Mouse (Mus musculus) heart, embryonic 13.5 days (tissue): ENCODE measurements around the gene Cask. TPM values are rescaled to one million over a fixed set of nuclear protein-coding genes. Genes with fewer than 3 reads are reported as not detected.

Experiments
- ATAC-seq: fragments of 200-750 bp; cut with Nextera tagmentation; 2 replicates; pipeline ENCODE4 v1.8.0; 2017; ENCODE audit warnings: moderate TSS enrichment; ENCODE audit not compliant: insufficient number of reproducible peaks, low FRiP score, low TSS enrichment; ENCODE audit errors: extremely low read depth
- H3K27ac ChIP-seq: fragments of 300-500 bp; sonication (generic); replicated peaks from 2 replicates; pipeline ENCODE4 v1.5.1; 2015; ENCODE audit warnings: moderate library complexity, mild to moderate bottlenecking, inconsistent platforms
- H3K27me3 ChIP-seq: fragments of 300-500 bp; sonication (generic); replicated peaks from 2 replicates; pipeline ENCODE4 v1.6.1; 2015; ENCODE audit warnings: mild to moderate bottlenecking, inconsistent platforms
- H3K36me3 ChIP-seq: fragments of 300-500 bp; sonication (generic); 2 replicates; pipeline ENCODE4 v1.6.1; 2015; ENCODE audit warnings: mild to moderate bottlenecking, inconsistent platforms
- H3K4me1 ChIP-seq: fragments of 300-500 bp; sonication (generic); 2 replicates; pipeline ENCODE4 v1.6.1; 2015; ENCODE audit warnings: inconsistent platforms
- H3K4me2 ChIP-seq: fragments of 300-500 bp; sonication (generic); 2 replicates; pipeline ENCODE4 v1.6.1; 2015; ENCODE audit warnings: inconsistent platforms, mild to moderate bottlenecking, moderate library complexity
- H3K4me3 ChIP-seq: fragments of 300-500 bp; sonication (generic); 2 replicates; pipeline ENCODE4 v1.5.1; 2015; ENCODE audit warnings: moderate library complexity, mild to moderate bottlenecking, inconsistent platforms
- H3K9ac ChIP-seq: fragments of 300-500 bp; sonication (generic); 2 replicates; pipeline ENCODE4 v1.6.1; 2015; ENCODE audit warnings: inconsistent platforms, mild to moderate bottlenecking, moderate library complexity
- H3K9me3 ChIP-seq: fragments of 300-500 bp; sonication (generic); 2 replicates; pipeline ENCODE4 v1.6.1; 2016; ENCODE audit warnings: inconsistent platforms
- WGBS: fragments of 180-500 bp; shearing (Covaris S2); methylation state at CpG from one replicate; pipeline ENCODE4 v1.1.7; 2015; ENCODE audit warnings: mixed read lengths; 5-methylcytosine and 5-hydroxymethylcytosine counted together
- microRNA-seq: library from miRNA; unstranded; fragments of <30 nt; microRNA quantifications from one replicate; pipeline ENCODE4, GENCODE M21; 2016
- polyA plus RNA-seq: library from polyadenylated mRNA; unstranded; fragments of >200 nt; fragmentation: Nextera tagmentation; extraction: Ambion mirVana; gene quantifications from 2 replicates; pipeline ENCODE4 v1.2.1, GENCODE M21; 2015

Cask gene
- polyA plus RNA-seq, 1 experiment from 2014 or later = 6.1 TPM

DNA sequence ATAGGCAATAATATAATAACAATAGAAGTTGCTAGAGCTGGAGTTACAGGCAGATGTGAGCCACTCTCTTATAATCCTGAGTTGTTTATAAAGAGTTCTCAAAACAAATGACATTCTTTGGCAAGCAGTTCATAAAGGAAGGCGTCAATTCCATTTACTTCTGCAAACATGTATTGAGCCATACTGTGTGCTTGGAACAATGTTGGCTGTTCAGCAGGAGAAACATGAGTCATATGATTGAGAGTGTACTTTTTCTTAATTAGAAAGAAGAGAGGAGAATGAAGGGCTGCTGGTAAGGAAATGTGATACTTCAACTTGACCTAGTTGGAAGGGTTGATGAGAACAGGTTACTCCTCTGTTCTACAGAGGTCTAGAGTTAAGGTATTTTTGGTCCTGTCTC, 368.6 kb downstream of the Cask start:
- H3K4me1 ChIP-seq = no peaks in the 10 kb centered on the region
- WGBS = 64% methylated on average over 1 of the region's 1 CpGs
- no peak overlapping the region for H3K27ac ChIP-seq
- H3K9me3 ChIP-seq = peaks cover 8% of the 10 kb centered on the region; the same call in 1 of the 2 replicates
- H3K4me2 ChIP-seq = no peak overlapping the region
- H3K4me3 ChIP-seq = no peak overlapping the region
- ATAC-seq = no peak
- no peaks in the 10 kb centered on the region for H3K36me3 ChIP-seq
- peaks cover 47% of the 10 kb centered on the region for H3K27me3 ChIP-seq
- H3K9ac ChIP-seq = no peak overlapping the region

DNA sequence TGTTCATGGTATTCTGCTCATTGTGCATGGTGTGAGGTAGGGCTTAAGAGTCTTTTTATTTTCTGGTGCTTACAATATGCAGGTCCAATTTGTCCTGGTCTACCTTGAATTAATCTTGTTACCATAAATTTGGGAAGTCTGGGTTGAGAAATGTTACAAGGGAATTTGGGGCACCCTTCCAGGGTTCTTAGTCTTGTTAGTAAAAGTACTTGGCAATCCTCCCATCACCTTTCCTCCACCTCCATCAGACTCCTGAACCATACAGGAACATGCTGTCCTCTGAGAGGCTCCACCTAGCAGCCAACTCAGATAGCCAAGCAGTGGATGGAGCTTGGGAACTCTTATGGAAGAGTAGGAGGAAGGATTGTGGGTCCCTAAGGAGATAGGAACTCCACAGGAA, 371.6 kb downstream of the Cask start:
- Histone ChIP-seq H3K27ac (no peak overlapping the region), H3K9ac (no peak overlapping the region), H3K27me3 (peaks cover 38% of the 10 kb centered on the region), H3K4me2 (no peak overlapping the region), H3K4me1 (no peaks in the 10 kb centered on the region), H3K4me3 (no peak overlapping the region), H3K36me3 (no peaks in the 10 kb centered on the region), H3K9me3 (no peaks in the 10 kb centered on the region)
- no peak for ATAC-seq

DNA sequence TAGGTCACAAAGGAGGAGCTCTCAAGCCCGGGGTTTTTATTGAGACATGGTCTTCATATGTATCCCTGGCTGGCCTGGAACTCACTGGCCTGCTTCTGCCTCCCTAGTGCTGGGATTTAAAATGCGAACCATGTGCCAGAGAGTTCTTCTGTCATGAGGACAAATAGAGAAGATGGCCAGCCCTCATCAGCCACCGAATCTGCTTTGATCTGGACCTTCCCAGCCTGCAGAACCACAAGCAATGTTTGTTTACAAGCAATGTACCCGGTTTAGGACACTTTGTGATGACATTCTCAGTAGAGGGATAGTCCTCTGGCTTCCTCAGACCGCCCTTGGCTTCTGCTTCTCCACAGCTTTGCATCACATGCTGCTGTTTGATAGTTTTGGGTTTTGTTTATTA, 372.9 kb downstream of the Cask start:
- H3K36me3 ChIP-seq = no peaks in the 10 kb centered on the region
- H3K27me3 ChIP-seq = peaks cover 45% of the 10 kb centered on the region
- 61% methylated on average over 5 of the region's 5 CpGs for WGBS
- H3K27ac ChIP-seq = no peak overlapping the region
- no peak for ATAC-seq
- no peak overlapping the region for H3K4me3 ChIP-seq
- no peak overlapping the region for H3K9ac ChIP-seq
- no peak overlapping the region for H3K4me2 ChIP-seq
- no peaks in the 10 kb centered on the region for H3K4me1 ChIP-seq
- no peaks in the 10 kb centered on the region for H3K9me3 ChIP-seq

DNA sequence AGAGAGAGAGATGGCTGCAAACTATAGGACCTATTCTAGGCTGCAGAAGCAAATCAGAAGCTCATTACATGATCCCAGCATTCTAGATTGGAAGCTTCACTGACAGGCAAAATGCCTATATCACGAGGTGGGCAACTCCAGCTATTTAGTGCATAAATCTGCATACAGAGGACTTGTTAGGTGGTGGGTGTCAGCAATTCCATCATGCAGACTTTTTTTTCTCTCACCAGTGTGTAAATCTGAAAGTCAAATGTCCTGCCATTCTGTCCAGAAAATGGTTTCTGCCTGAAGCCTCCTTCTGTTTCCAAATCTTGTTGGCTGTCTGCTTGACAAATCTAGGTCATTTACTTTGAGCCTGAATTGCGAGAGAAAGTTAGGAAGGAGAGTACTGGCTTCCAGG, 373.6 kb downstream of the Cask start:
- Histone ChIP-seq H3K27ac (no peak overlapping the region), H3K4me3 (no peak overlapping the region), H3K36me3 (no peaks in the 10 kb centered on the region), H3K9me3 (no peaks in the 10 kb centered on the region), H3K9ac (no peak overlapping the region), H3K4me1 (no peaks in the 10 kb centered on the region), H3K27me3 (peaks cover 42% of the 10 kb centered on the region), H3K4me2 (no peak overlapping the region)
- 69% methylated on average over 2 of the region's 2 CpGs for WGBS
- no peak for ATAC-seq

DNA sequence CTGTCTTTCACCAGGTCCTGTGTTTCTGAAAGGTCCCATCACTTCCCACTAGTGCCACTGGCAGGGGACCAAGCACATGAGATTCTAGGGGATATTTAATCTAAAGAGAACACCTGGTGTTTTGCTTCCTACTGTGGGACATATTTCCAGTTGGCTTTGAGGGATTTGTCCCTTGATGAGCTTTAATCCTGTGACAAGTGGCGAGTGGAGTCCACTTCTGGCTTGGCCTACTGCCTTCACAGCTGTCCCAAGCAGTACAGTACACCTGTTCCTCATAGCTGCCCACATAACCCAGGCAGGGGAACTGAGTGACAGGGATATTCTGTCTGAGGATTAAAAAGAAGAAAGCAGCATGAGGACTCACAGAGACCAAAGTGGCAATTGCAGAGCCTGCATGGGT, 375.8 kb downstream of the Cask start:
- Histone ChIP-seq H3K36me3 (no peaks in the 10 kb centered on the region), H3K4me3 (no peak overlapping the region), H3K27ac (no peak overlapping the region), H3K9ac (no peak overlapping the region), H3K4me2 (no peak overlapping the region), H3K9me3 (no peaks in the 10 kb centered on the region), H3K4me1 (no peaks in the 10 kb centered on the region), H3K27me3 (peaks cover 57% of the 10 kb centered on the region)
- WGBS = 59% methylated on average over 1 of the region's 1 CpGs
- ATAC-seq = no peak

DNA sequence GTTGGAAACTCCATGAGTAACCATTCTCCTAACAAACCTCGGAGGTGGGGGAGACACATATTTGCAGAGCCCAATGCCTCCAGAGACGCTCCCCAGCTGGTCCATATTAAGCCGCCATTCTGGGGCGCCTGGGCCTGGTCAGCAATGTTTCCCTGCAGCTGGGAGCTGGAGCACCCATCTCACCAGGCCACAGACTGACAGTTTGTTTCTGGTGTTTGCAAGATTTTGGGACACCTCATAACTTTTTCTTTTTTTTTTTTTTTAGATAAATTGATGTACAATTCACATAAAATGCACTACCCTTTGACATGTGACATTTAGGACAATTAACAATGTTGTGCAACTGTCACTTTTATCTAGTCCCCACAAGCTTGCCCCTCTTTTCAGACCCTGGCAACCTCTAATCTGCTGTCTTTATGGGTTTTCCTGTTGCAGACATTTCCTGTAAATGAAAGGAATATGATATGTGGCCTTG, 378.4 kb downstream of the Cask start:
- Histone ChIP-seq H3K9me3 (no peaks in the 10 kb centered on the region), H3K27ac (no peak overlapping the region), H3K4me1 (0 out of 2 replicates have a peak, but pooled peaks cover 5% of the 10 kb centered on the region), H3K36me3 (no peaks in the 10 kb centered on the region), H3K4me3 (no peak overlapping the region), H3K4me2 (no peak overlapping the region), H3K27me3 (peaks cover 44% of the 10 kb centered on the region), H3K9ac (no peak overlapping the region)
- no peak for ATAC-seq
- 78% methylated on average over 4 of the region's 4 CpGs for WGBS

DNA sequence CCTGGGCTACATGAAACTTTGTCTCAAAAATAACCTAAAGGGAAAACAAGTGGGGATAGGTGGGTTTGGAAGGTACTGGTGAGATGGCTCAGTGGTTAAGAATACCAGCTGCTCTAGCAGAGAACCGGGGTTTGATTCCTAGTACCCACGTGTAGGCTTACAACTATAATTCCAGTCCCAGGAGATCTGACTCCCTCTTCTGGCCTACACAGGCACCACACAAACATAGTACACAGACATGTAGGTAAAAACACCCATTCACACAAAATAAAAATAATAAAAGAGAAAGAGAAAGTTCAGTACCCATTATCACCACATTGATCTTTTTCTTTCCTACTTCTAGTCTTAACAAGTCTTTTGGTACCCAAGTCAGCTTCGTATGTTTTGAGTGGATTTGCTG, 379.2 kb downstream of the Cask start:
- no peak overlapping the region for H3K4me3 ChIP-seq
- no peaks in the 10 kb centered on the region for H3K9me3 ChIP-seq
- no peak for ATAC-seq
- no peaks in the 10 kb centered on the region for H3K36me3 ChIP-seq
- 0 out of 2 replicates have a peak, but pooled peaks cover 5% of the 10 kb centered on the region for H3K4me1 ChIP-seq
- H3K27ac ChIP-seq = no peak overlapping the region
- peaks cover 44% of the 10 kb centered on the region for H3K27me3 ChIP-seq
- no peak overlapping the region for H3K9ac ChIP-seq
- no peak overlapping the region for H3K4me2 ChIP-seq
- 78% methylated on average over 3 of the region's 3 CpGs for WGBS

DNA sequence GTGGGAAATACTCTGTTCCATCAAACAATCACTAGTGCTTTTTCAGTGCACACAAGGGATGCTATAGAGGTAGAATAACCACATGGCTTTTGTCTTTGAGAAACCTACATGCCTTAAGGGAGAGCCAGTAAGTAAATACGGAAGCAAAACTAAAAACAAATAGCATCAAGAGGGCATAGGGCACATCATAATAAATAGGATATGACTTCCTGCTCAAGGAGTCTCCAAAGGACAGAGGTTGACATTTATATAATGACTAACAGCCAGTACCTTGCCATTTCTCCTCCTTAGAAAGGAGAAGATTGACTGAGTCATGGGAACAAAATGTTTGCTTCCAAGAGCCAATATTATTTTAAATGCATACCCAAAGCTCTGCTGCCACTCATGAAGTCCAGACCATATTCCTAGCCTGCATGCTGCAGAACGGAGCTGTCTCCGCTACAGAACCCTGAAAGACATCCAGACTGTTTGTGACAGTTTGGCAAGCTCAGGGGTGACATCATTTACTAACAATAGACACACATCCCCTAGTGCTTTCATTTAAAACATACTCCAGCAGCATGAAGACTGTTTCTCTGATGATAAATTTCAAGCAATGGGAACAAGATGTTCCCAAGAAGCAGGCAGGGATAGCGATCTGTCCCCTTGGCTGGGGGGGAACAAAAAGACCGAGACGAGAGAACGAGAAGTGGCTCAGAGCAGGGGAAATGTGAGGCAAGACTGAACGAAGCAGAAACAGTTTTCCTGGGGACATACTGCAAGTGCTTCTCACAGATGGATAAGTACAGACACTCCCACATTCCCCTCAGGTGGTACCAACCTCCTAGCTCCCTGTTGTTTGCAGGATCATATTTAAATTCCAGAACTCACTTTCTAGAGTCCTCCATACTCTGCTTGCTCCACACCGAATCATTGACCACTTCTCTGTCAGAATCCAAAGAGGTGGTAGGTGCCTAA, 381.7 kb downstream of the Cask start:
- ATAC-seq = no peak
- H3K27ac ChIP-seq = peak overlapping the region; percentile 78
- H3K36me3 ChIP-seq = no peaks in the 10 kb centered on the region
- H3K4me1 ChIP-seq = 0 out of 2 replicates have a peak, but pooled peaks cover 5% of the 10 kb centered on the region
- H3K9ac ChIP-seq = peak overlapping the region; percentile 67; the same call in 1 of the 2 replicates
- H3K27me3 ChIP-seq = peaks cover 30% of the 10 kb centered on the region
- no peaks in the 10 kb centered on the region for H3K9me3 ChIP-seq
- H3K4me2 ChIP-seq = peak overlapping the region; percentile 58
- peak overlapping the region; percentile 26 for H3K4me3 ChIP-seq
- WGBS = 37% methylated on average over 9 of the region's 9 CpGs

DNA sequence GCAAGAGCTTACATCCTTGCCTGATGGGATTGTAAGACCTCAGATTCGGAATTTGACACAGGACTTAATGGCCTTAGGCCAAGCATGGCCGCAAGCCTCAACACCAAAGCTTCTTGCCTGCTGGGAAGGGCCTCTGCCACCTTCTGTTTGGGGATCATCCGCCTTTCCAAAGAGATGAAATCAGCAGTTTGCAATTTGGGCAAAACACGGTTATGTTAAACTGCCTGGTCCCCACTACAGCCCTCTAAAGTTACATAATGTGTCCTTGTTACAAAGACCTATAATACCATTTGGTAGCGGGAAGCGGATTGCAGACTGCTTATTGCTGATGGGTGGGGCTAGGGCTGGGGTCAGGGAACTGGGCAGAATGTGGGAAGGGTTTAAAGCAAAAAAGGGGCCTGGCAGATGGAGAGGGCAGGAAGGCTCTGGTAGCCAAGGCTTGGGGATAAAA, 384.0 kb downstream of the Cask start:
- Histone ChIP-seq H3K36me3 (no peaks in the 10 kb centered on the region), H3K27me3 (peaks cover 25% of the 10 kb centered on the region), H3K4me1 (0 out of 2 replicates have a peak, but pooled peaks cover 5% of the 10 kb centered on the region), H3K27ac (no peak overlapping the region), H3K9ac (no peak overlapping the region), H3K4me2 (no peak overlapping the region), H3K4me3 (no peak overlapping the region), H3K9me3 (no peaks in the 10 kb centered on the region)
- WGBS = 71% methylated on average over 6 of the region's 6 CpGs
- no peak for ATAC-seq

Small RNAs within 50 kb of the gene (microRNA-seq; reads per million reads assigned to microRNA genes)
- not detected for gene Gm25246

Other genes with a start within 250 kb of the Cask start
- gene Gpr34, start 219.3 kb downstream of the Cask start, polyA plus RNA-seq = 1.2 and 1.8 TPM in 2 replicates
- 0.05 and 0.35 TPM in 2 replicates for gene Gpr82, start 190.0 kb downstream of the Cask start, polyA plus RNA-seq